Mouse (Mus musculus) cerebellum, postnatal 36 days (tissue): ENCODE measurements around the gene Rps12-ps3.
A peak's percentile ranks its signal among the peaks of the same experiment; 100 is the strongest.

Source experiments
- DNase-seq, 2 experiments: peaks; one replicate each; pipeline ENCODE4 v3.0.0; 2021 to 2022; ENCODE audit warnings: mixed read lengths in 2 of 2

Rps12-ps3 gene

DNA sequence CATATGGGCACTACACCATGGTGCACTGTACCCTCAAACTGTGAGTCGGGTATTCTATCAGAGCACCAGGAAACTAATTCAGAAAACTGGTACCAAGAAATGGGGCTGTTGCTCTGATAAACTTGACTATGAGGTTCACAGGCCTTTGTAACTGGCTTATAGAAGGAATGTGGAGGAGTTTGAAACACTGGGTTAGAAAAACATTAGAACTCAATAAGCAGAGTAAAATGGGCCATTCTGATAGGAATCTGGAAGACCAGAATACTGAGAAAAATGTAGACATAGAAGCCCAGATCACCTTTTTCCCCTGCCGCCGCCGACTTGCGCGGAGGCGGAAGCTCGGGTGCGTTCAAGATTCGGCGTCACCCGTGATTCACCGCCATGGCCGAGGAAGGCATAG lies at the start of gene Rps12-ps3:
Gene Rps12-ps3 (plus strand): TSS at position 301 of the 400 bp plus-strand sequence.
- no peak for DNase-seq

DNA sequence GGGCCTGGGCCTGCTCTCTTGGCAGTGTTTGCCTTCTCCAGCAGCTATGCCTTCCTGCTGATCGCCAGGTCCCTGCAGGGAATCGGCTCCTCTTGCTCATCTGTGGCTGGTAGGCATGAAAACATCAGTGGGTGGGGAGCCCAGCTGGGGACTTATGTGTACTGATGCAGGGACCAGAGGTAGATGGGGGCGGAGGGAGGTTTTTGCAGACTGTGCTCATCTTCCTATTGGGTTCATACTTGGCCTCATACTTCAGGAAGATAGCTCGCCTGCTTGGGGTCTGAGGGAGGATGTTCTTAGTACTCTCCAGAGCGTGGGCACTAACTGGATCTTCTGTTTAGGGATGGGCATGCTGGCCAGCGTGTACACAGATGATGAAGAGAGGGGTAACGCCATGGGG lies 48.9 kb upstream of the Rps12-ps3 start:
- no peak for DNase-seq

DNA sequence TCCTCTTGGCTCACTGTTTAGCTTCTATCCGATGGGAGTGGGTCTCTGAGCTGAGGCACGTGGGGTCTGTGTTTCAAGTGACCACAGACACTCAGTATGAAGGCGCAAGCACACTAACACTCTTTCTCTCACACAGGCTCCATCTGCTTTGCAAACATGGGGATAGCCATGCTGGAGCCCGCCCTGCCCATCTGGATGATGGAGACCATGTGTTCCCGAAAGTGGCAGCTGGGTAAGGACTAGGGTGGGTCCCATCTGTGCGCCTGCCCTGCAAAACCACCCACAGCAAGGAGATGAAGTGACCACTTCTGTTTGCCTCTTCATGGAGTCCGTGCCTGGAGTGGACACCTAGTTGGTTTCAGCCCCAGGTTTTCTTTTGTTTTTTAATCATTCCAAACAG lies 45.7 kb upstream of the Rps12-ps3 start:
- no peak for DNase-seq

DNA sequence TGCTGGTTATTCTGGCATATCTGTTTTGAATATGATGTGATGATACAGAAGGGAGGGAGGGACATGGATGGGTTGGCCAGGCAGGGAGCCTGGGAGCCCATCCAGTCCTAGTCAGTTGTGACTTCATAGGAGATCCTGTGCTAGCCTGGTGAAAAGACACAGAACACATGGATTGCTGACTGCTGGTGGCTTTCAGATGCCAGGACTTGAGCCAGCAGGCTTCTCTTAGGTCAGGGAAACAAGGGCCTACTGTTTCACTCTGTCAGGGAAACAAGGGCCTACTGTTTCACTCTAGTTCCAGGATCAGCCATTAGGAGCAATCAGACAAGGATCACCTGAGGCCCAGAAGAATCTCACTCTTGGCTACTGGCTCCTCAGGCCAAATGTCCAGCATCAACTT lies 41.2 kb upstream of the Rps12-ps3 start:
- DNase-seq: no peak

DNA sequence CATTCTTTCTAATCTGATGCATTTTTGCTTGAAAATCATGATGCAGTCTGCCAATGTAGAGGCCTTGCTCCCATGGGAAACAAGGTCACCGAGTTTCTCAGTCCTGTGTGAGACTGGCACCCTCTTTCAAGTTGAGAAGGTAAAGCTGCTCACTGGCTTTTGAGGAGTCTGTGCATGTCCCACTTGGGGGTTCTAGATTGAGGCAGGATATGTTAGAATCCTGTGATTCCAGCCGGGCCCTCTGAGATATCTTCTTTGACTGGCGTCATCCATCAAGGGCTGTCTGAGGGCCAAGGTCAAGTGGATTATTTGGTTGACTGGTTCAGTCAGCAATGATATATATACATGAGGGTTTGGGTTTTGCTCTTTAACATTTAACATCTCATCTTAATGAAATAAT lies 40.1 kb upstream of the Rps12-ps3 start:
- no peak for DNase-seq

DNA sequence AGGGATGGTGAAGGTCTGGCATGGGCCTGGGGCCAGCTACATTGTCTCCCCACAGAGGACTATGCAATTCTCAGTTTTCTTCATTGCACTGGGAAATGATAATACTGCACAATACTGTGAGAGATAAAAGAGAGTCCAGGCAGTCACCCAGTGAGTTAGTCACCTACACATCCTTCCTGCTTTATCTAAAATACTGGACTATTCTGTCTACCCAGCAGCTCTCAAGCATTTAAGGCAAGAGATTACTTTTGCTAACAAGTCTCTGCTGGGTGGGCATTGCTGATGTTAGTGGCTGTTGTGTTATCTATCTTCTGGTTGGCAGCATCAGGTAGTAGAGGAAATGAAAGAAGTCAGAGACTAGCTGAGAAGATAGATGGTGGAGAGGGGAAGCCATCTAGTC lies 33.0 kb upstream of the Rps12-ps3 start:
- no peak for DNase-seq

DNA sequence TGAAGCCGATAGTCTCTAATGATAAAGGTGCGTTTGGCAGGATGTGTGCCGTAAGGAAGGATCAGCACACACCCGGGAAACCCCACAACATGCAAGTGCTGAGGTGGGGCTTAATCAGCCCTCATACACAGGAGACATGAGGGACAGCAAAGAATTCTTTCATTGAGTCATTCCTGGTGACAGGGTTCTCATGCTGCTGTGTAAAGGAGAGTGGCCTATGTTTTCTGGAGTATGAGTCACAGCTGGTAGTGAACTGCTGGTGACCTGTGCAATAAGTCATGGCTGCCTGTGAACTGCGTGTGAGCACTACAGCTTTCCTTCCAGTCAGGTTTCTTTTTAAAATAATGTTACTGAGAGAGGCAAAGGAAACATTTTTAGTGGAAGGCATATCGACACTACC lies 32.3 kb upstream of the Rps12-ps3 start:
- no peak for DNase-seq

DNA sequence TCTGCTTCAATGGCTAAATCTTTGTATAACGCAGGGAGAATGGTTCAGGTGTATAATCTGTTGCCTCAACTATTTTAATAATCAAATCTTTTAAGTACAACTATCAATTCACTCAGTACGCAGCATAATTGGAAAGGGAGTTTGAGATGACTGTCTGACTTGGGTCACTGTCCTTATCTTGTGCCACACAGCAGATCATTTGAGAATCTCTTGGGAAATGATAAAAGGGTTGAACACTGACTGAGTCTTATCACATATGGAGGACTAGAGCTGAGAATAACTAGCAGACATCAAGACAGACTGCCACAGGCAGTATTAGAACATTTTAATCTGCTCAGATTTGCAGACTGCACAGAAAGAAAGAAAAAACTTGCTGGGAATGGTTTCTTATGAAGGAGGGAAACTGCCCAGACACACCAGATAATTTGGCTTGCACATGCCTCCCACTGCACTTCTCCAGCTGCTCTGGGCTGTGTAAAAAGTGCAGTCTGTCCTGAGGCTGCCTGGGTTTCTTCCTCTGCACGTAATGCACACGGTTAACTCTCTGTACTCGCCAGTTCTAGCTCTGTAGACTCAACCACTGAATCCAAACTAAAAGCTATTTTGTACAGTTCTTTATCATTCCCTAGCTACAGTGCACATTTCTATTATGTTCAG lies 29.8 kb upstream of the Rps12-ps3 start:
- DNase-seq: no peak

DNA sequence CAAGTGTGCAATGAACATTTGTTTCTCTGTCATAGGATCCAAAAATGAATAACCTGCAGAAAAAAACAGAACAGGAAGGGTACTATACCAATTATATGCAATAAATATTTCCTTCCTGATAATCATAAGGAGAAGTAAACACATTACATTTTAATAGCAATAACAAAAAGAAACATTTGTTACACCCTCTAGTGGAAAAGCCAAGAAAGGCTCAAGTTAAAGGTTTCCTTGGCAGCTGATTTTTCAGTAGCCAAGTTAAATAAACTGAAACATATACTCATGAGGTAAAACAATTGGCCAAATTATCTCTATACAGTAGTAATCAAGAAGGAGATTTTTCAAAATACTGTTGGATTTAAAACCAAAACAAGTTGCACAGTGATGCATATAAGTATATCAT lies 6.8 kb upstream of the Rps12-ps3 start:
- DNase-seq: no peak

DNA sequence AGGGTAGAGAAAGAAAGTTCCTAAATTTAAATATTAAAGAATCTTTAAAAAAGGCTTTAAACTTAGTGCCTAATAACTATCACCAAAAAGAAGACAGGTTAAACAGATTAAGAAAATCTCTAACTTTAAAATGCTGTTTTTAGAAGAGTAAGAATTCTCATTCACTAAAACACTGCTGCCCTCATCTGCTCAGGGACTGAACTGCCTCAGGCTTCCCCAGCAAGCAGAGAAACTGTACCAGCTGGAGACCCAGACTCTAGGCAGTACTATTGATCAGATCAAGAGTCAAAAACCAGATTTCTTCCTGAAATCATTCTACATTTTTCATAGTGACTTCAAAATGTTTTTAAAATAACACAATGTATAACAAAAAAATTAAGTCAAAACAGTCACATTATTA lies 5.5 kb upstream of the Rps12-ps3 start:
- DNase-seq: no peak

DNA sequence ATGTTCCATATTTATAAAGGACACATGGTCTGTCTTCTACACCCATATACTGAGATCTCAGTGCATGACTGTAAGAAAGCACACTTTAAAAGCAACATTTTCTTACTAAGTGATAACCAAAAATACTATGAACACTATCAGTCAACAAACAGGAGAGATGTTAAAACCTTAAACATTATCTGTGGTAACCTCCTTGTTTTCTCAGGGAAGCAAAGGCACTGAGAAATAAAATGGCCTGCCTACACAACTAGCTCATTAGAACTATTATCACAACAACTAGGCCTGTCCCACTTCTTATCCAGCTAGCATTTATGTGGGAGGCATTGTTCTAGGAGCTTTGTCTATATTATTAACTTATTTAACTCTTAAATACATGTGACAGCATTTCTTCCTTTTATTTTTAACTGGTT lies 8.7 kb downstream of the Rps12-ps3 start:
- DNase-seq: no peak

DNA sequence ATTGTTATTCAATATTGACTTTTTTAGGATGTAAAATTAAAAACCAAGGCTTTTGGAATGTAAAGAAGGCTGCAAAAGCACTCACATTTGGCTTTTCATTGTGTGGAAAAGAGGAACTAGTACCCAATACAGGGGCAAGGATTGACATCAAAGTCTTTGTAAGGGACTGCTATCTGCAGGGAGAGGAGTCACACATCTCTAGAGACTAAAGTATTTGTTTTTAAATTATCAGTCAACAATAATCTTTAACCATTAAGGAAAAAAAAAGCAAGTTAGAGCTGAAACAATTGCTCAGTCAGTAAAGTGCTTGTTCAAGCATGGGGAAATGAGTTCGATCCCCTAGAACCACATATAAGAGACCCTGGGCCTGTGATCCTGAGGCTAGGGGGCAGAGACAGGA lies 14.6 kb downstream of the Rps12-ps3 start:
- DNase-seq: no peak

DNA sequence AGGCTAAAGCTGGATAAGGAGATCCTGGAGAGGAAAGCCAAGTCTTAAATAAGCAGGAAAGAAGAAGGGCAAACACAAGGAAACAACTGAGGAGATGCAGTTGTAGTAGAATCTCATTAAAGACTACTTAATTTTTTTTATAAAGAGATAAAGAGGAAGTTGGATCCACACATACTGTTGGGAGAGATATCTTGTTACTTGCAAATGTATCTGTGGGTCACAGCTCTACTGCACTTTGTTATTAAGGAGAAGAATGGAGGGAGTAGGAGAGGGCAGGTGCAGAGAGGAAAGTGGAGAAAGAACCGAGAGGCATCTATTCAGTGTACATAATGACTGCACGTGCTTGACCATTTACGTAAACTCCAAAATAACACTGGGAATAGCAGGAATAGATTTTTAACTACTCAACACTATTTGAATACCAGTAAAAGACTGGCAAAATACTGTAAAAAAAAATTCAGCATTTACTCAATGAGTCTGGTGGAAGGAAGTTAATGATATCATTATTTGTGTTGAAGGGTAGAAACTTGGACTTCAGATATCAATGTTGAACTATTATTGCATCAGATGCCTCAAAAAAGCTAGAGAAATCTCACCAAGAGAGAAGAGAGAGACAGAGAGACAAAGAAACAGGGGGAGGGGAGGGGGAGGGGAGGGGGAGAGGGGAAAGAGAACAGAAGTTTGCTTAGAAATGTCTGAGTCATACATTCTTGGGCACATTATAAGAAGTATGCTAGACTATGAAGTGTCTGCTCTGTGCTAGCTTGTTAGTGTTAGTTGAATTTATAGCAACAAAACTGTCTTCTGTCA lies 16.0 kb downstream of the Rps12-ps3 start:
- DNase-seq: no peak

DNA sequence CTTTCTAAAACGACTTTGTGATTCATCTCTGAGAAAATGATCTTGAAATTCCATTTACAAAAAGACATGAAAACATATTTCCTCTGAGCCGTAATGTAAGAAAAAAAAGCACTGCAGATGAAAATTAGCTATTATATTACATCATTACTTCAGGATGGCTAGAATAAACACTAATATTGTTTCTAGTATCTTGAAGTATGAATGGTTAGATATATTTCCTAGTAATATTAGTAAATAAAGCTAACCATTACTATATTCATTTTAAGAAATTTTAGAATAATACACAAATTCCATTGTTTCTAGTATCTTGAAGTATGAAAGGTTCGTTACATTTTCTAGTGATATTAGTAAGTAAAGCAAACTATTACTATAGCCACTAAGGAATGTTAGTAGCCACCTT lies 17.8 kb downstream of the Rps12-ps3 start:
- no peak for DNase-seq

DNA sequence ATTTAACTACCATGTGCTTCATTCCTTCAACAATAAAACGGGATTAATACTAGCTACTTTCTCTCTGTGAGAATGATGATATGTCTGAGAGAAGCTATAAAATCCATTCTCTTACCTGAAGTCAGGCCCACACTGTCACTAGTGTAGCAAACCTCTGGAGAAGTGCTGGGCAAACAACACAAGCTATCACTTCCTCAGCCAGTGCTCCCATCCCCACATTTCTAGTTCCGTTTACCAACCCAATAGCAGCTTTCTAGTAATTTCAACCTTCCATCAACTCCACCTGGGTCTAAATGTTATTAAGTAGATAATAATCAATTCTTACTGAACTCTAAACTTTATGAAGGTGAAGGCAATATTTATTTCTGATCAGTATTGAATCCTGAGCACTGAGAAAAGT lies 20.9 kb downstream of the Rps12-ps3 start:
- DNase-seq: no peak

DNA sequence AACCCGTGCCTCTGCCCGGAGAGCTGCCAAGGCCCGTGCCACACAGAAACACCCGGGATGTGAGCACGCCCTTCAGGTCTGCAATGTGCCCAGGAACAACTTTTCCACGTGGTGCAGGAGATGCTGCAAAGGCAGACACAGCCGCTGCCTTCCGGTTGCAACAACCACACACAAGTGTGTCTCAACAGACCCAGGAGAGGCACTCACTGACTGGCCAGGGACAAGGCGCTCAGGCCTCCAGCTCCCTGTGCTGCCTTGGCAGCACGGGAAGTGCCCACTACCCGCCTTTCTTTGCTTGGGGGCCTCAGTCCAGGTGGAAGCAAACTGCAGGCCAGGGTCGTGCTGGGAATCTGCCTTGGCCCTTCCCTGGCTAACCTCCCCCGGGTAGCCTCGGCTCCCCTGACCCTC lies 22.2 kb downstream of the Rps12-ps3 start:
- DNase-seq: peak; percentile 16 to 24

DNA sequence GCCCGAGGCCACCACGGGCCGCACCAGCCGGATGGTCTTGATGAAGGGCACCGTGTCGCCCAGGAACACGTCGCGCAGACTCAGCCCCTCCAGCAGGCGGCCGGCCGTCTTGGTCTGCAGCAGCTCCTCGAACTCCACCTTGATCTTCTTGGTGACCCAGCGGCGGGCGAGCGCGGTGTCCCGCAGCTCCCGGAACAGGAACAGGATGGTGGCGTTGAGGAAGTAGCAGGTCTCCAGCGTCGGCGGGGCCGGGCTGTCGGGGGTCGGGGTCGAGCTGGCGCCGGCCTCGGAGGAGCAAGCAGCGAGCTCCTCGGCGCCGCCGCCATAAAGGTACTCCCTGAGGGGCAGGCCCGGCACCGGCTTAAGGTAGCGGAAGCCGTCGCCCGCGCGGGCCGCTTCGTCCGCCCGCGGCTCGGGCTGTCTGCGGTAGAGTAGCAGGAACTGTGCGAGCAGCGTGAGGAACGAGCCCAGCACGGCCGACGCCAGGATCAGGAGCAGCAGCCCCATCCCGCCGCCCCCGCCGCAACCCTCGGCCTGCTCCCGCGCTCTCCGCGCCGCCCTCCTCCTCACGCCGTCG lies 23.1 kb downstream of the Rps12-ps3 start:
- DNase-seq: peak in 1 of 2 experiments; percentile 50

DNA sequence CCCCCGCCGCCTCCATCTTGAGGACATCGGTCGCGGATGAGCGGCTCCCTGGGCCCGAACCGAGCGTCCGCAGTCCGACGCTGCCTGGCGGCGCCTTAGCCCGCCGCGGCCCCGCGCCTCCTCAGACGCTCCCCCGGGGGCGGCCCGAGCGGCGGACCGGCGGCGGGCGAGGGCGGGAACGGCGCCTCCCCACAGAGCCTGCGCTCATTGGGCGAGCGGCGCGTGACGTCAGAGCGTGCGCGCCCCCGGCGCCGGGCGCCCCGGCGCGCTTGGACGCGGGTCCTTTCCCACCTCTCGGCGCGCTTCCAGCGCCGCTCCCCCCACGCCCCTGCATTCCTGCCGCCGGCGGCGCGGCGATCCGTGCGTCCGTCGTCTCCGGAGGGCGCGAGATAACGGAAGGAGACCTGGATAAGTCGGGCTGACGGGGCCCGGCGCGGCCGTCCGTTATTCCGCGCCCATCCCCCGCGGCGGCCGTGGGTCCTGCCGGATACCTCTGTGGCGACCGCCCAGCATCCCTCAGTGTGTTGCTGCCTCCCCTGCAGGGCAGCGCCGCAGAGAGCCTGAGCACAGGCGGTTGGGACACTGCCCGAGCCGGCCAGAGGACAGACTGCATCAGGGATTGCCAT lies 23.7 kb downstream of the Rps12-ps3 start, which contains the start of gene Pdzd8:
Gene Pdzd8 (minus strand): TSS at position 123 of the 626 bp plus-strand sequence.
- DNase-seq: peak; percentile 86 to 90

DNA sequence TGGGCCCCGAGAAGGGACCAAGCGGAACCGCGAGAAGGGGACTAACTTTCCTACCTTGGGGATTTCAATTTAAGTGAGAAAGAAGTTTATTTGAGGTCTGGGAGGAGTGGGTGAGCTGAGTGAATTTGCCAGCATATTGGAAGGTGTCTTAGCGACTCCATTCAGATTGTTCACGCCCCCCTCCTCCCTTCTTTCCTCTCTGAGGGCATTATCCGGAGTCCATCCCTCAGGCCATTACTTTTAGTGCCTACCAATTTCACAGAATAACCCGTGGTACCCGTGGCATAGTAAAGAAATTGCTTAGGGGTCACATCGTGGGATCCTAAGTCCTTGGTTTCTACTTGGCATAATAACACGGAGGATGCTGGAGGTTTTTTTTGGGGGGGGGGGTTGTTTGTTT lies 24.2 kb downstream of the Rps12-ps3 start:
- DNase-seq: no peak

DNA sequence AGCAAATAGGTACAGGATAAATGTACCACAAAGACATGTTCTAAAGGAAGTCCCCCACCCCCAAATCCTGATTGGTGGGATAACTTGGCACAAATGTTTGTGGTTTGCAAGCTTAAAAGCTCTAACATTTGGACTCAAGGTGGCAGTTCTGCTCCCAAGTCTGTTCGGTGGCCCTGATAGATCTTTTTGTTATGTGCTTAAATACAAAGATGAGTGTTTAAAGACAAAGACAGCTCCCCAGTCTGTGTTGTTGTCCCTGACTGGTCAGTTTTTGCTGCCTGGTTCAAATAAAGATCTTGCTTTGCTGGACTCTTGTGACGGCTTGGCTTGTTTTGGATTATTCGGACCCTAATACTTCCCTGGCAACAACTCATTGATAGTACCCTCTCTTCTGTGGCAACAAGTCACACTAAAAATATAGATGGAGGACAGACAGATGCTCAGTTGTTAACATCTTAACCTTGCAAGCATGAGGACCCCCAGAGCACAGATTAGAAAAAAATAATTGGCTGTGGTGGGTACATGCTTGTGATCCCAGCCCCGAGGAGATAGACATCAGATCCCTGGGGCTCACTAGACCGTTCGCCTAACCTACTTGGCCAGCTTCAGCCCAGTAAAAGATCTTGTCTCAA lies 27.4 kb downstream of the Rps12-ps3 start:
- DNase-seq: no peak

DNA sequence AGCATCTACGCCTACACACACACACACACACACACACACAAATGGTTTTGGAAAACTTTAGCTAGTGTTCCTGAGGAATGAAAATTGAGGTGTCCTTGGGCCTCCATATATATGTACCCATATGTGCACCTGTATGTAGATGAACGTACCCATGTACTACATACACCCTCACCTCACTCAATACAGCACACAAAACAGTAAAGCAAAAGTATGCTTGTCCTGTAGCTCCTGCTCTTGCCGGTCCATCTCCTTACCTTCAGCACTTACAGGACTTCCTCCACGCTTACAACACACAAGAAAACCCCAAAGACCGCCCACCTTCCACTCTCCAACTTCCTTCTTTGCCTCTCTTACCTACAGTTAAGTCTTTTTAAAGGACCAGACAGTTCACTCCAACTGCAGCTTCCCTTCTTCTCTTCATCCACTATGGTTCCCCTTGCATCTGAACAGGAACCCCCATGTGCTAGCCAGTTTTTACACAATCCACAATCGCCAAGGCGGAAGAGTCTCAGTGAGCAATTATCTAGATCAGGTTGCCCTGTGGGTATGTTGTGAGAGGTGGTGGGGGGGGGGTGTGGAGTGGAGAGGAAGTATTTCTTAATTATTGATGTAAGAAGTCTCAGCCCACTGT lies 28.3 kb downstream of the Rps12-ps3 start:
- no peak for DNase-seq

DNA sequence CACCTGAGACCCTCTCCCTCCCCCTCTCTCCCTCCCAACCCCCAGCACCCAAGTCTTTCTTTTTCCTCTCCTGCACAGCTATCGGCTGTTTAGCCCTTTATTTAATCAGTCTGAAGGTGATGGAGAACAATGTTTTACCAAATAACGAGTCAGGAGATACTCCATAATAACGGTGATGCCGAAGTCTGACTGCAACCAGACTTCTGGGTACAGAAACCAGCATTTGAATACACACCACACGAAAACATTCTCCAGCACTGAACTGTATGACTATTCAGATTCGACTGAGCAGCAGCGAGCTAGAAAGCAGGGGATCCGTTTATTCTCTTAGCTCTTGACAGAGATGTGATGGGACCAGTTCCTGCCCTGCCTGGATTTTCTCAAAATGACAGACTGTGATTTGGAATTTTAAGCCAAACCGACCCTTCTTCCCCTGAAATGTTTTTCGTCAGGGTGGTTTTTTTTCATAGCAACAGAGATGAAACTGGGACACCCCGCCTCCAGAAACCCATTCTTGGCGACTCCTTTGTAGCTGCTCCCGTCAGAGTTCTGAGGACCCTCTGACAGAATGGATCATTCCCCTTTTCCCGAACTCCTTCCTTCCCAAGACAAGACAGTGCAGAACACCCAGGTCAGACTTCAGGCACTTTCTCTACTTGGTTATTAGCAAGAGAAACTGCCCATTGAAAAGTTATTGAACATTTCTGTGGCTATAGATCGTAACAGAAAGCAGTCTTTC lies 29.2 kb downstream of the Rps12-ps3 start:
- no peak for DNase-seq
